Mouse (Mus musculus) gastrocnemius, postnatal 14 days (tissue): ENCODE results near the gene Gm4884. TPM values are rescaled to one million over a fixed set of nuclear protein-coding genes. Genes with fewer than 3 reads are reported as not detected.
"Not testable (repeated sequence)": the region's sequence is repeated elsewhere in the genome, so short reads cannot be mapped to it uniquely, and the experiment has no call there.

Source experiments
- DNase-seq: peaks from one replicate; pipeline ENCODE4 v3.0.0; 2021; ENCODE audit warnings: mixed read lengths
- intact Hi-C: fragments of 180-260 bp; cut with DNase I; formaldehyde crosslinking; loops from one replicate; pipeline ENCODE4 v1.15.1; 2025; ENCODE audit warnings: low total_unique reads
- long read RNA-seq, 2 experiments: library from polyadenylated mRNA; stranded (forward); transcript quantifications; one replicate each; pipeline ENCODE4 v2.0.0; 2021
- total RNA-seq, 2 experiments: library from RNA; stranded (reverse); gene quantifications; 2 replicates each; pipeline ENCODE4 v1.2.3; 2021

Gene Gm4884
- total RNA-seq: not detected
- long read RNA-seq, experiment 1: 0 reads
- long read RNA-seq, experiment 2: 0 reads

- intact Hi-C loops, DNase-seq: not testable (repeated sequence)
These were observed at the start of gene Gm4884 for GRCm38 (mm10) chr7:41032419-41032818. TSS of gene Gm4884 (plus strand) at chr7:41032719.

GRCm38 (mm10) chr7:40987243-40987642, 45.3 kb upstream of the Gm4884 start, which contains the start of gene 4930433I11Rik:
TSS of gene 4930433I11Rik (plus strand) at chr7:40987543.
- DNase-seq: no peak
- intact Hi-C loops: no loop called here

- intact Hi-C loops, DNase-seq: not testable (repeated sequence)
These were observed 11.5 kb downstream of the Gm4884 start for GRCm38 (mm10) chr7:41044058-41044457.

Other genes with a start within 250 kb of the Gm4884 start
- under 1 TPM; 0.11 to 0.27 TPM for gene Vstm2b, start 134.4 kb upstream of the Gm4884 start, total RNA-seq
- gene 4930433I11Rik, start 45.2 kb upstream of the Gm4884 start, total RNA-seq: not detected
- gene Gm5592, start 121.1 kb downstream of the Gm4884 start, total RNA-seq: not detected